Mouse (Mus musculus) E14TG2a.4 (cell line): Measurements from ENCODE around the gene Ddc.

Experiments
- CTCF ChIP-seq: conservative IDR thresholded peaks from 2 replicates; pipeline ENCODE4 v1.5.1; 2014; ENCODE audit warnings: low read length
- NANOG ChIP-seq: IDR thresholded peaks from 2 replicates; pipeline ENCODE4 v1.6.1; 2014; ENCODE audit warnings: borderline replicate concordance, low read length, mixed read lengths
- POU5F1 ChIP-seq: IDR thresholded peaks from 2 replicates; pipeline ENCODE4 v1.6.1; 2014; ENCODE audit warnings: low read length, borderline replicate concordance

- TF ChIP-seq CTCF (no peak), POU5F1 (no peak), NANOG (no peak)
Observed at GRCm38 (mm10) chr11:11939611-11940010, 41.7 kb upstream of the Ddc start.
